Comparison of ENCODE assay signal across 13 mouse cellular contexts in genomic region chr10:52128874-52129412, GRCm38 (mm10).
DNase-seq lines count a peak whose midpoint lies in the region; ATAC-seq and TF ChIP-seq lines count a peak whose summit lies in the region.
"Had no signal": no experiment of that assay in that cellular context is flagged by ENCODE, and none has a peak within 500 bp of the region (broad histone marks: within the 10 kb centered on the region; RNA-seq: fewer than 3 reads in every experiment).

No protein-coding gene starts in this region.

- peak; percentile 12 for DNase-seq in kidney, adult 2 months
- DNase-seq in kidney, adult 18-20 months, result no peak
- peak; percentile 43 for DNase-seq in midbrain, embryonic 14.5 days
- peak; percentile 33 for DNase-seq in ZHBTc4 (ENCODE audit: low read depth, low spot score)
- DNase-seq in adipocyte (ENCODE audit: low spot score), result no peak
- DNase-seq: gastrocnemius, postnatal 36 days; liver; lung, postnatal 36 days had no signal

- no peak for ATAC-seq in midbrain, embryonic 14.5 days (ENCODE audit: low FRiP score, low TSS enrichment)
- ATAC-seq in midbrain, embryonic 15.5 days (replicated peaks), result no peak
- no peak for ATAC-seq in frontal cortex, adult (ENCODE audit: low TSS enrichment)
- ATAC-seq: intestine, embryonic 16.5 days had no signal

- no peak overlapping the region for H3K4me2 ChIP-seq in midbrain, embryonic 14.5 days (ENCODE audit: low read length)
- no peak overlapping the region for H3K4me2 ChIP-seq in midbrain, embryonic 15.5 days

- H3K9me3 ChIP-seq in midbrain, embryonic 14.5 days (ENCODE audit: control insufficient read depth, low read length), result no peaks in the 10 kb centered on the region
- no peaks in the 10 kb centered on the region for H3K9me3 ChIP-seq in midbrain, embryonic 15.5 days
- H3K9me3 ChIP-seq: forebrain, embryonic 10.5 days; G1E had no signal

- H3K4me1 ChIP-seq in kidney, adult 2 months (ENCODE audit: control insufficient read depth, insufficient read depth, low read length), result no peaks in the 10 kb centered on the region
- no peaks in the 10 kb centered on the region for H3K4me1 ChIP-seq in midbrain, embryonic 14.5 days (ENCODE audit: control insufficient read depth, insufficient read depth, low read length)
- H3K4me1 ChIP-seq in midbrain, embryonic 15.5 days, result no peaks in the 10 kb centered on the region

- no peak for TF ChIP-seq CTCF in kidney, adult 2 months (conservative IDR thresholded peaks at IDR 0.05; ENCODE audit: insufficient read depth, insufficient read length, low read depth, low read length)

- no peak for TF ChIP-seq POLR2A in kidney, adult 2 months (IDR thresholded peaks at IDR 0.05; ENCODE audit: low read depth, low read length)

- no peak overlapping the region for H3K27ac ChIP-seq in kidney, adult 2 months (ENCODE audit: insufficient read depth, low read depth, low read length)
- no peak overlapping the region for H3K27ac ChIP-seq in midbrain, embryonic 14.5 days (replicated peaks; ENCODE audit: low read depth, low read length)
- no peak overlapping the region for H3K27ac ChIP-seq in midbrain, embryonic 15.5 days
- H3K27ac ChIP-seq: forebrain, embryonic 10.5 days had no signal

- H3K4me3 ChIP-seq in kidney, adult 2 months (ENCODE audit: insufficient read depth, low read depth, low read length), result no peak overlapping the region
- H3K4me3 ChIP-seq in midbrain, embryonic 14.5 days (replicated peaks; ENCODE audit: low read depth, low read length), result no peak overlapping the region
- H3K4me3 ChIP-seq in midbrain, embryonic 15.5 days, result no peak overlapping the region
- H3K4me3 ChIP-seq: forebrain, embryonic 10.5 days had no signal

- no peaks in the 10 kb centered on the region for H3K27me3 ChIP-seq in kidney, adult 2 months (replicated peaks; ENCODE audit: control insufficient read depth, insufficient read depth, low read length)
- H3K27me3 ChIP-seq in midbrain, embryonic 14.5 days (ENCODE audit: control insufficient read depth, insufficient read depth, low read length), result no peaks in the 10 kb centered on the region
- no peaks in the 10 kb centered on the region for H3K27me3 ChIP-seq in midbrain, embryonic 15.5 days (replicated peaks)

- H3K9ac ChIP-seq in midbrain, embryonic 14.5 days (replicated peaks; ENCODE audit: low read length), result no peak overlapping the region
- H3K9ac ChIP-seq in midbrain, embryonic 15.5 days, result no peak overlapping the region

- WGBS in kidney, adult 2 months, result 41% methylated on average over 5 of the region's 5 CpGs
- WGBS in midbrain, embryonic 14.5 days, result 62% methylated on average over 5 of the region's 5 CpGs
- WGBS in midbrain, embryonic 15.5 days, result 58% methylated on average over 5 of the region's 5 CpGs

- no peaks in the 10 kb centered on the region for H3K36me3 ChIP-seq in kidney, adult 2 months (ENCODE audit: control insufficient read depth, insufficient read depth, low read length)
- H3K36me3 ChIP-seq in midbrain, embryonic 14.5 days (ENCODE audit: control insufficient read depth, insufficient read depth, low read length), result no peaks in the 10 kb centered on the region
- H3K36me3 ChIP-seq in midbrain, embryonic 15.5 days (replicated peaks), result no peaks in the 10 kb centered on the region
- H3K36me3 ChIP-seq: forebrain, embryonic 10.5 days; G1E had no signal

Comparison
In these comparisons a context has a peak if more than half of its experiments do, and no peak if none do; other contexts are left out.
1. DNase-seq: peak in kidney, adult 2 months (single experiment), midbrain, embryonic 14.5 days (single experiment) and ZHBTc4 (single experiment); none in kidney, adult 18-20 months (single experiment) and adipocyte (single experiment).